Mouse (Mus musculus) kidney, embryonic 14.5 days (tissue): ENCODE data around the gene Hist1h2bg. TPM values are rescaled to one million over a fixed set of nuclear protein-coding genes. Genes with fewer than 3 reads are reported as not detected.
A peak's percentile ranks its signal among the peaks of the same experiment; 100 is the strongest.

Experiments
- ATAC-seq: fragments of 200-750 bp; cut with Nextera tagmentation; 2 replicates; pipeline ENCODE4 v1.8.0; 2017; ENCODE audit warnings: moderate number of reproducible peaks, mild to moderate bottlenecking, moderate TSS enrichment, moderate library complexity; ENCODE audit not compliant: low FRiP score, low TSS enrichment
- H3K27ac ChIP-seq: fragments of 300-500 bp; sonication (generic); 2 replicates; pipeline ENCODE4 v1.5.1; 2014; ENCODE audit warnings: low read depth, mild to moderate bottlenecking, low read length, moderate library complexity, mixed read lengths
- H3K27me3 ChIP-seq: fragments of 300-500 bp; sonication (generic); 2 replicates; pipeline ENCODE4 v1.6.1; 2014; ENCODE audit warnings: mild to moderate bottlenecking, low read length; ENCODE audit not compliant: control insufficient read depth, insufficient read depth
- H3K36me3 ChIP-seq: fragments of 300-500 bp; sonication (generic); 2 replicates; pipeline ENCODE4 v1.6.1; 2014; ENCODE audit warnings: low read length, mixed read lengths; ENCODE audit not compliant: control insufficient read depth, insufficient read depth
- H3K4me1 ChIP-seq: fragments of 300-500 bp; sonication (generic); 2 replicates; pipeline ENCODE4 v1.6.1; 2014; ENCODE audit warnings: low read length, mixed read lengths; ENCODE audit not compliant: control insufficient read depth, insufficient read depth
- H3K4me2 ChIP-seq: fragments of 300-500 bp; sonication (generic); replicated peaks from 2 replicates; pipeline ENCODE4 v1.6.1; 2014; ENCODE audit warnings: low read depth, mild to moderate bottlenecking, low read length
- H3K4me3 ChIP-seq: fragments of 300-500 bp; sonication (generic); 2 replicates; pipeline ENCODE4 v1.5.1; 2014; ENCODE audit warnings: mild to moderate bottlenecking, low read length
- H3K9ac ChIP-seq: fragments of 300-500 bp; sonication (generic); 2 replicates; pipeline ENCODE4 v1.6.1; 2014; ENCODE audit warnings: low read depth, mild to moderate bottlenecking, low read length, moderate library complexity
- H3K9me3 ChIP-seq: fragments of 300-500 bp; sonication (generic); 2 replicates; pipeline ENCODE4 v1.6.1; 2016; ENCODE audit warnings: low read length; ENCODE audit not compliant: control insufficient read depth
- WGBS: fragments of 180-500 bp; shearing (Covaris S2); extraction: QIAGEN DNeasy Blood & Tissue Kit; methylation state at CpG from one replicate; pipeline ENCODE4 v1.1.7; 2014; 5-methylcytosine and 5-hydroxymethylcytosine counted together
- polyA plus RNA-seq: library from polyadenylated mRNA; unstranded; fragments of >200 nt; fragmentation: Nextera tagmentation; extraction: Ambion mirVana; gene quantifications from 2 replicates; pipeline ENCODE4 v1.2.1, GENCODE M21; 2014

Hist1h2bg gene
- polyA plus RNA-seq, 1 experiment from 2014 or later, result 7.9 TPM

DNA sequence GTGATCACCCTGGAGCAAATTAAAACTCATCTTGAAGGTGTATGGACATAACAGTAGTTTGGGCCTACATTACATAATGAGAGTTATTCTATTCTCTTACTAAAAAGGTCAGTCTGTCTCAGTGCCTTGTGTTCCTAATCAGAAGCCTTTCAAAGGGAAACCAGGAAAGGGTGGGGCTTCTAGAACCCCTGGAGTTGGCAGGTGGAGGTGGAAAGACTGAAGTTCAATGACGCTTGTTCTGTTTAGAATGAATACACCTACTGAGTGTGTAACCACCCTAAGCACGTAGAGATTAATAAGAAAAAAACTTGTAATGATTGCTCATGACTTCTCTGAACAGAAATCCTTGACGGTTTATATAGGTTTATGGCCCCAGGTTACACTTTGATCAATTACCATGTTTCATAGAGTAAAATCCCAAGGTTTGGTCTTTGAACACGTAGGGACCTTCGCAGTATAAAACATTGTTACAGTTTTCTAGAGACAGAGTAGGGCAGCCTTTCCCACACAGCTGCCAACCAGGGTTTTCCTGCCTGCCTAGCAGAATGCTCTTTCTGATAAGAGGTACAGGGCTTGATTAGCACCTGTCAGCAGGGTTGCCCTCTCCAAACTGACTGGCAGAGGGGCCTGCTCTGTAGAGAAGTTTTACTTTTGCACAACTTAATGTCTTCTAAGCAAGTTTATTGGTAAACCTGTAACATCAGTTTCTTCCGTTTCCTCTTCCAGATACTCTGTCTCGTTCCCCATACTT is 24.6 kb downstream of the Hist1h2bg start:
- H3K4me1 ChIP-seq, result no peaks in the 10 kb centered on the region
- no peak for ATAC-seq
- H3K27me3 ChIP-seq, result no peaks in the 10 kb centered on the region
- no peaks in the 10 kb centered on the region for H3K9me3 ChIP-seq
- H3K36me3 ChIP-seq, result no peaks in the 10 kb centered on the region
- H3K4me2 ChIP-seq, result no peak overlapping the region
- WGBS, result 88% methylated on average over 7 of the region's 7 CpGs
- H3K4me3 ChIP-seq, result no peak overlapping the region
- no peak overlapping the region for H3K27ac ChIP-seq
- H3K9ac ChIP-seq, result no peak overlapping the region

DNA sequence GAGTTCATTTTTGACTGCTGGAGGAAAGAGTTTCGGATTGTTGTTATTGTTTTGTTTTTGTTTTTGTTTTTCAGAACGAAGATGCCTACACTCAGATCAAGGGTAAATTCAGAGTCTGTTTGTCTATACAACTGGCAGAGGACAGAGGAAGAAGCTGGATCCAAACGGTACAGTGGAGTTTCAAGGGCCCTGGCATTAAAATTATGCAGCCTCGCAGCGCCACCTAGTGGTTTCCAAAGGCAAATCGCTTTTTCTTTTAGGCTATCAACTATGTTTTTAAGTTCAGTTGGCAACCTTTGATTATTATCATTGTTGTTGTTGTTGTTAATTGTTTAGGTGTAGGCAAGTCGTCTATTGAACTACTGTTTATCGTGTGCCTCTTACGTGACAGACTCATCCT is 26.8 kb downstream of the Hist1h2bg start:
- no peak overlapping the region for H3K4me2 ChIP-seq
- no peaks in the 10 kb centered on the region for H3K9me3 ChIP-seq
- no peak overlapping the region for H3K4me3 ChIP-seq
- peak; percentile 77; the same call in 1 of the 2 replicates for ATAC-seq
- no peaks in the 10 kb centered on the region for H3K36me3 ChIP-seq
- H3K27ac ChIP-seq, result no peak overlapping the region
- H3K9ac ChIP-seq, result no peak overlapping the region
- 8% methylated on average over 9 of the region's 9 CpGs for WGBS
- no peaks in the 10 kb centered on the region for H3K4me1 ChIP-seq
- no peaks in the 10 kb centered on the region for H3K27me3 ChIP-seq

DNA sequence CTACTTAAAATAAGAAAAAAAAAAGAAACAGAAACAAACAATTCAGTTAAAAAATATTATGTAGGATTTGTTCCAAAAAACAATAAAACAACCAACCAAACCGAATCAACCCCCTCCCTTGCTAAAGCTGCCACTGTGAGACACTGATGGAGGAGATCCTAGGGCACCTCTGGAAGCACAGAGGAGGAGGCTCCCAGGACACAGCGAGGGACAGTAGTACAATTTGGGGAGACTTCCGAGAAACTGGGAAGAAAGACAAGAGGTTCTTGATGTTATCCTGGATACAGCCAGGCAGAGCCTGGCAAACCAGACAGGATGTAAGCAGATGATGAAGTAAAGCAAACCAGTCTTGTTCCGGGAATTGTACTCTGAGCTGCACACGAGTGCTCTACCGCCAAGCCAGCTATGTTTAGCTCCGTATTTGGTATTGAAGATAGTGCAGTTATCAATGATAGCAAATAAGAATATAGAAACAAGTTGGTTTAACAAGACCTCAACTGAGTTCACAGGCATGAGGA is 32.0 kb downstream of the Hist1h2bg start:
- H3K36me3 ChIP-seq, result no peaks in the 10 kb centered on the region
- H3K4me2 ChIP-seq, result no peak overlapping the region
- no peak overlapping the region for H3K9ac ChIP-seq
- no peak overlapping the region for H3K4me3 ChIP-seq
- 78% methylated on average over 7 of the region's 7 CpGs for whole genome bisulfite sequencing
- no peaks in the 10 kb centered on the region for H3K9me3 ChIP-seq
- no peaks in the 10 kb centered on the region for H3K27me3 ChIP-seq
- no peak for ATAC-seq
- H3K4me1 ChIP-seq, result no peaks in the 10 kb centered on the region
- no peak overlapping the region for H3K27ac ChIP-seq

DNA sequence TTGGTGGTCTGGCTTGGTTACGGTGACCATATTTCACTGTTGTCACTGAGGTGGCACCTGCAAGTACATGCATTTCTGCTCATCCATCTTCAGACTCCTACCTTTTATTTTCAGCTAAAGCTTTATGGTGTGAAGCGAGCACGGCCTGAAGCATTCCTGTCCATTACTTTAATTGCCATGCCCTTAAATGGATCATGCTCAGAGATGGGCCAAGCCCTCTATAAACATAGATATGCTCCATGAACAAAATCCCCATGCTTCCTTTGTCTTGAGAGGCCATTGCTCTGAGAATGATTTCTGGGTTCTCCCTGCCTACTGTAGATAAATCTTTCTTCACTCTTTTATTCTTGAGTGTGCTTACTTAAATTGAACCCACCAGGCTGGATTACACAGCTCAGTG is 33.3 kb downstream of the Hist1h2bg start:
- no peak overlapping the region for H3K27ac ChIP-seq
- H3K4me1 ChIP-seq, result no peaks in the 10 kb centered on the region
- no peak overlapping the region for H3K9ac ChIP-seq
- H3K4me2 ChIP-seq, result no peak overlapping the region
- ATAC-seq, result peak; percentile 83; the same call in 1 of the 2 replicates
- no peaks in the 10 kb centered on the region for H3K27me3 ChIP-seq
- H3K9me3 ChIP-seq, result no peaks in the 10 kb centered on the region
- WGBS, result 31% methylated on average over 3 of the region's 3 CpGs
- H3K36me3 ChIP-seq, result no peaks in the 10 kb centered on the region
- H3K4me3 ChIP-seq, result no peak overlapping the region

DNA sequence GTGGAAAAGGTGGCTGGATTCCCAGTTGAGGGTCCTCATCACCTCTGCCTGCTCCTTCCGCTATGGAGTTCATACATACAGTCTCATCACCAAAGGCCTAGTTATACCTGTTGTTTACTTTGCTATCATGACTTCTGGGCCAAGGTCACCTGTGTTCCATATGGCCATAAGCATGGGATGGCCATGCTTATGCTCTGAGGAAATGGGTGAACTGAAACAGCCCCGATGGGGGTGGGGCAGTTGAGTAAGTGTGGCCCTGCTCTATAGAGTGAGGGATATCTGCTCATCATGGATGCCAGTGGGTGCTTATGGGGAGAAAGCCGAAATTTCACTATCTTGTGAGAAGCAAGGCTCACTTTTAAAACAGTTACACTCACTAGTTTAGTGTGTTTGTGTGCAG is 33.9 kb downstream of the Hist1h2bg start:
- H3K4me1 ChIP-seq, result no peaks in the 10 kb centered on the region
- H3K36me3 ChIP-seq, result no peaks in the 10 kb centered on the region
- no peak overlapping the region for H3K9ac ChIP-seq
- no peaks in the 10 kb centered on the region for H3K9me3 ChIP-seq
- no peaks in the 10 kb centered on the region for H3K27me3 ChIP-seq
- 0 out of 2 replicates have a peak, but pooled peaks have one; percentile 64 for ATAC-seq
- H3K4me2 ChIP-seq, result no peak overlapping the region
- WGBS, result 90% methylated on average over 3 of the region's 3 CpGs
- no peak overlapping the region for H3K4me3 ChIP-seq
- no peak overlapping the region for H3K27ac ChIP-seq

DNA sequence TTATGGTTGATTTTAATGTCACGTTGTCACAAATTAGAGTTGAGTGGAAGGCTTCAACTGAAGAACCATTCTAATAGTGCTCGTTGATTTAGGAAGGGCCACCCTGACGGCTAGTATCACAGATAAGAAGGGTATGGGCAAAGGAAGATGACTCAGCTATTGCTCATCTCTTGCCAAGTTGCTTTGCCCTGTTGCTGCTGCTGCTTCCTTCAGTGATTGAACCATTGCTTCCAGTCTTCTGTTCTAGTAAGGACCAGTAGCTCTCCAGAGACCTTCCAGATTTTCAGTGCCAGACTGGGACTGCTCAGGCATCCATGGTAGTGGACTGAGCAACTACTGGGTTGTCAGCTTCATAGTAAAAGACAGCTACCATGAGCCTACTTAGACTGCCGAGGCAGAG is 38.0 kb downstream of the Hist1h2bg start:
- Histone ChIP-seq H3K4me3 (no peak overlapping the region), H3K27ac (no peak overlapping the region), H3K4me1 (no peaks in the 10 kb centered on the region), H3K4me2 (no peak overlapping the region), H3K9me3 (no peaks in the 10 kb centered on the region), H3K9ac (no peak overlapping the region), H3K36me3 (no peaks in the 10 kb centered on the region), H3K27me3 (no peaks in the 10 kb centered on the region)
- 75% methylated on average over 4 of the region's 4 CpGs for WGBS
- ATAC-seq, result no peak

DNA sequence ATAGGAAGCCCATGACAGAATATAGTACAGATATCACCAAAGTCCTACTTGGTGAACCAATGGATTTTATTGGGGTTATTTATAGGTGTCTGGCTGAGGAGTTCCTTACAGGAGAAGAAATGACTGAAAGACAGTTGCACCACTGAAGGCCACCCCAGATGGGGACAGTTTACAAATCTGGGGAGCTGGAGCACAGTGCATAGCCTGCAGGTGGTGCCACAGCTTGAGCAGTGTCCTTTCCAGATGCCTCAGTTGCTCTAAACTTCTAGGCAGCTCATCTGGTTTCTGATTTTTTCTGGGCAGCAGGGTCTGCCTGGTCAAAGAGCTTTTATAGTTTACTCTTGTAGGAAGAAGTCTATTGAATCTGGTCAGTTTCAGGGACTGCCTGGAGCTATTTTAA is 38.6 kb downstream of the Hist1h2bg start:
- Histone ChIP-seq H3K9ac (no peak overlapping the region), H3K36me3 (no peaks in the 10 kb centered on the region), H3K27me3 (no peaks in the 10 kb centered on the region), H3K4me3 (no peak overlapping the region), H3K27ac (no peak overlapping the region), H3K4me1 (no peaks in the 10 kb centered on the region), H3K4me2 (no peak overlapping the region), H3K9me3 (no peaks in the 10 kb centered on the region)
- ATAC-seq, result no peak

DNA sequence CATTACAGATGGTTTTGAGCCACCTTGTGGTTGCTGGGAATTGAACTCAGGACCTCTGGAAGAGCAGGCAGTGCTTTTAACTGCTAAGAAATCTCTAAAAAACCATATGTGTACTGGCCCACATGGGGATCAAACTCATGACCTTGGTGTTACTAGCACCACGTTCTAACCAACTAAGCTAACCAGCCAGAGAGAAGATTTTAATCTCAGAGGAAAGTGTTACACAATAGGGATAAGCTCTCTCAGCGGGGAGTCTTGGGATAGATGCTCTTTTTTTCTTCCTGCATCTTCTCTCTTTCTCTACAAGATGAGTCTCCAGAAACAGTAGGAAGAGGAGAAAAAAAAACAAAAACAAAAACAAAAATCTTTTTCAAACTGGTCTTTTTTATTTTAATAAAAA is 39.2 kb downstream of the Hist1h2bg start:
- 76% methylated on average over 2 of the region's 2 CpGs for WGBS
- Histone ChIP-seq H3K4me1 (no peaks in the 10 kb centered on the region), H3K4me3 (no peak overlapping the region), H3K9me3 (no peaks in the 10 kb centered on the region), H3K4me2 (no peak overlapping the region), H3K36me3 (no peaks in the 10 kb centered on the region), H3K9ac (no peak overlapping the region), H3K27ac (no peak overlapping the region), H3K27me3 (no peaks in the 10 kb centered on the region)
- no peak for ATAC-seq

DNA sequence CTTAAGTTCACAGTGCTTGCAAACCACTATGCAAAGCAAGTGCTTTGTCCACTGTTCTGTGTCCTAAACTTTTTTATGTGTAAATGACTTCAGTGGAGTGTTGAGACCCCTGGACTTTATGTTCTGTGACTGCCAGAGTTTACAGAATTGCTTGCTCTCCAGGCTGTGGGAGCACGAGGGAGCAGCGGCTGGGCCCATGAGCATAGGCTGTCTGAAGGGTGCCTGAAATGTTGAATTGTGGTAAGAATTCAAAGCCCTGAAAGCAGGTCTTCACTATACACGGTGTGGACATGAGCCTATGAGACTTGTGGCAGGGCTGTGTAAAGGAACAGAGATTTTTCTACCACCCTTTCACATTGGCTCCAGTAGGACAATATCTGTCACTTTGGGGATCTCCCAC is 40.4 kb downstream of the Hist1h2bg start:
- Histone ChIP-seq H3K4me2 (no peak overlapping the region), H3K9ac (no peak overlapping the region), H3K9me3 (no peaks in the 10 kb centered on the region), H3K4me1 (no peaks in the 10 kb centered on the region), H3K27ac (0 out of 2 replicates have a peak overlapping the region, but pooled peaks have one; percentile 19), H3K4me3 (no peak overlapping the region), H3K27me3 (no peaks in the 10 kb centered on the region), H3K36me3 (no peaks in the 10 kb centered on the region)
- WGBS, result 55% methylated on average over 3 of the region's 3 CpGs
- ATAC-seq, result peak; percentile 49; the same call in 1 of the 2 replicates
